Mouse (Mus musculus): ENCODE data around the gene Tmem87b. TPM values are rescaled to one million over a fixed set of nuclear protein-coding genes. Genes with fewer than 3 reads are reported as not detected.
A peak's percentile ranks its signal among the peaks of the same experiment; 100 is the strongest.

The Tmem87b gene
- polyA plus RNA-seq, 1 experiment, result 1.1 TPM

- no peaks in the 10 kb centered on the region for H3K9me3 ChIP-seq
- TF ChIP-seq FLI1 (IDR thresholded peaks at IDR 0.05; ENCODE audit: low read length), result no peak
- TF ChIP-seq GATA1 (IDR thresholded peaks at IDR 0.05; ENCODE audit: borderline replicate concordance, low read length), result no peak
- no peak overlapping the region for H3K4me3 ChIP-seq (replicated peaks)
- peaks cover 61% of the 10 kb centered on the region for H3K4me1 ChIP-seq
- H3K27me3 ChIP-seq (replicated peaks), result no peaks in the 10 kb centered on the region
- peaks cover 87% of the 10 kb centered on the region for H3K36me3 ChIP-seq (replicated peaks; ENCODE audit: low read length)
Measured at GRCm38 (mm10) chr2:128838611-128839010, 20.7 kb downstream of the Tmem87b start.

- Histone ChIP-seq H3K36me3 (replicated peaks; ENCODE audit: low read length) (peaks cover 86% of the 10 kb centered on the region), H3K4me1 (peaks cover 56% of the 10 kb centered on the region), H3K4me3 (replicated peaks) (peak overlapping the region; percentile 54), H3K27me3 (replicated peaks) (no peaks in the 10 kb centered on the region), H3K9me3 (no peaks in the 10 kb centered on the region)
- TF ChIP-seq GATA1 (IDR thresholded peaks at IDR 0.05; ENCODE audit: borderline replicate concordance, low read length) (peak; percentile 69; the same call in 1 of the 3 replicates), FLI1 (IDR thresholded peaks at IDR 0.05; ENCODE audit: low read length) (peak; percentile 54; the same call in 1 of the 2 replicates)
Measured at GRCm38 (mm10) chr2:128839501-128839900, 21.6 kb downstream of the Tmem87b start.

- Histone ChIP-seq H3K9me3 (no peaks in the 10 kb centered on the region), H3K4me3 (replicated peaks) (no peak overlapping the region), H3K4me1 (peaks cover 43% of the 10 kb centered on the region), H3K36me3 (replicated peaks; ENCODE audit: low read length) (peaks cover 86% of the 10 kb centered on the region), H3K27me3 (replicated peaks) (no peaks in the 10 kb centered on the region)
- TF ChIP-seq GATA1 (IDR thresholded peaks at IDR 0.05; ENCODE audit: borderline replicate concordance, low read length) (no peak), FLI1 (IDR thresholded peaks at IDR 0.05; ENCODE audit: low read length) (no peak)
Measured at GRCm38 (mm10) chr2:128842437-128842836, 24.5 kb downstream of the Tmem87b start.

- H3K27me3 ChIP-seq (replicated peaks), result no peaks in the 10 kb centered on the region
- H3K36me3 ChIP-seq (replicated peaks; ENCODE audit: low read length), result peaks cover 95% of the 10 kb centered on the region
- no peaks in the 10 kb centered on the region for H3K9me3 ChIP-seq
- TF ChIP-seq FLI1 (IDR thresholded peaks at IDR 0.05; ENCODE audit: low read length) (no peak), GATA1 (IDR thresholded peaks at IDR 0.05; ENCODE audit: borderline replicate concordance, low read length) (no peak)
- H3K4me3 ChIP-seq (replicated peaks), result no peak overlapping the region
- peaks cover 3% of the 10 kb centered on the region; the same call in 1 of the 2 replicates for H3K4me1 ChIP-seq
Measured at GRCm38 (mm10) chr2:128850036-128850435, 32.1 kb downstream of the Tmem87b start.

- peaks cover 7% of the 10 kb centered on the region for H3K4me1 ChIP-seq
- H3K4me3 ChIP-seq (replicated peaks), result no peak overlapping the region
- H3K9me3 ChIP-seq, result peaks cover 24% of the 10 kb centered on the region
- H3K36me3 ChIP-seq (replicated peaks; ENCODE audit: low read length), result peaks cover 53% of the 10 kb centered on the region
- peaks cover 1% of the 10 kb centered on the region for H3K27me3 ChIP-seq (replicated peaks)
- TF ChIP-seq FLI1 (IDR thresholded peaks at IDR 0.05; ENCODE audit: low read length), result no peak
- no peak for TF ChIP-seq GATA1 (IDR thresholded peaks at IDR 0.05; ENCODE audit: borderline replicate concordance, low read length)
Measured at GRCm38 (mm10) chr2:128856673-128857072, 38.8 kb downstream of the Tmem87b start.

GRCm38 (mm10) chr2:128858962-128859361 is 41.0 kb downstream of the Tmem87b start:
- Histone ChIP-seq H3K9me3 (peaks cover 38% of the 10 kb centered on the region), H3K4me1 (peaks cover 12% of the 10 kb centered on the region), H3K27me3 (replicated peaks) (peaks cover 22% of the 10 kb centered on the region), H3K4me3 (replicated peaks) (no peak overlapping the region), H3K36me3 (replicated peaks; ENCODE audit: low read length) (peaks cover 33% of the 10 kb centered on the region)
- no peak for TF ChIP-seq FLI1 (IDR thresholded peaks at IDR 0.05; ENCODE audit: low read length)
- no peak for TF ChIP-seq GATA1 (IDR thresholded peaks at IDR 0.05; ENCODE audit: borderline replicate concordance, low read length)

GRCm38 (mm10) chr2:128859861-128860260 is 41.9 kb downstream of the Tmem87b start:
- Histone ChIP-seq H3K4me1 (peaks cover 16% of the 10 kb centered on the region), H3K4me3 (replicated peaks) (no peak overlapping the region), H3K36me3 (replicated peaks; ENCODE audit: low read length) (peaks cover 25% of the 10 kb centered on the region), H3K27me3 (replicated peaks) (peaks cover 28% of the 10 kb centered on the region), H3K9me3 (peaks cover 39% of the 10 kb centered on the region)
- no peak for TF ChIP-seq GATA1 (IDR thresholded peaks at IDR 0.05; ENCODE audit: borderline replicate concordance, low read length)
- TF ChIP-seq FLI1 (IDR thresholded peaks at IDR 0.05; ENCODE audit: low read length), result no peak

GRCm38 (mm10) chr2:128862636-128863035 is 44.7 kb downstream of the Tmem87b start, which contains the start of gene Fbln7:
TSS of gene Fbln7 (plus strand) at chr2:128862981.
- Histone ChIP-seq H3K9me3 (peaks cover 39% of the 10 kb centered on the region), H3K4me1 (peaks cover 13% of the 10 kb centered on the region), H3K27me3 (replicated peaks) (peaks cover 49% of the 10 kb centered on the region), H3K4me3 (replicated peaks) (peak within 1 kb of the TSS; percentile 85), H3K36me3 (replicated peaks; ENCODE audit: low read length) (peaks cover 13% of the 10 kb centered on the region)
- TF ChIP-seq GATA1 (IDR thresholded peaks at IDR 0.05; ENCODE audit: borderline replicate concordance, low read length), result no peak
- no peak for TF ChIP-seq FLI1 (IDR thresholded peaks at IDR 0.05; ENCODE audit: low read length)

- peak overlapping the region; percentile 85 for H3K4me3 ChIP-seq (replicated peaks)
- H3K4me1 ChIP-seq, result peaks cover 13% of the 10 kb centered on the region
- H3K27me3 ChIP-seq (replicated peaks), result peaks cover 49% of the 10 kb centered on the region
- peaks cover 4% of the 10 kb centered on the region for H3K36me3 ChIP-seq (replicated peaks; ENCODE audit: low read length)
- TF ChIP-seq FLI1 (IDR thresholded peaks at IDR 0.05; ENCODE audit: low read length) (no peak), GATA1 (IDR thresholded peaks at IDR 0.05; ENCODE audit: borderline replicate concordance, low read length) (no peak)
- H3K9me3 ChIP-seq, result peaks cover 31% of the 10 kb centered on the region
Measured at GRCm38 (mm10) chr2:128863777-128864331, 45.9 kb downstream of the Tmem87b start.

- H3K4me3 ChIP-seq (replicated peaks), result no peak overlapping the region
Measured at GRCm38 (mm10) chr2:128865061-128865460, 47.1 kb downstream of the Tmem87b start.

More at GRCm38 (mm10) chr2:128865061-128865460, 47.1 kb downstream of the Tmem87b start:
- TF ChIP-seq FLI1 (IDR thresholded peaks at IDR 0.05; ENCODE audit: low read length), result no peak
- no peak for TF ChIP-seq GATA1 (IDR thresholded peaks at IDR 0.05; ENCODE audit: borderline replicate concordance, low read length)
- Histone ChIP-seq H3K36me3 (replicated peaks; ENCODE audit: low read length) (no peaks in the 10 kb centered on the region), H3K4me1 (peaks cover 12% of the 10 kb centered on the region), H3K27me3 (replicated peaks) (peaks cover 49% of the 10 kb centered on the region), H3K9me3 (peaks cover 22% of the 10 kb centered on the region)

All from megakaryocyte, embryonic 14.5 days (primary cell).